Mouse (Mus musculus) heart, adult 18-20 months (tissue): ENCODE results near the gene Upf1. TPM values are rescaled to one million over a fixed set of nuclear protein-coding genes. Genes with fewer than 3 reads are reported as not detected.

Source experiments
- total RNA-seq, 2 experiments: library from RNA; stranded (reverse); gene quantifications; 2 replicates each; pipeline ENCODE4 v1.2.3; 2021

Gene Upf1
- total RNA-seq, 2 experiments from 2014 or later, result 46.1 to 46.8 TPM

Other genes with a start within 250 kb of the Upf1 start
- under 1 TPM in 1 of 2 experiments, not detected in 1; 0.03 TPM for gene Ncan, start 232.4 kb downstream of the Upf1 start, total RNA-seq
- 1 to 10 TPM; 7.5 to 7.9 TPM for gene Nr2c2ap, start 221.9 kb downstream of the Upf1 start, total RNA-seq
- gene Rfxank, start 214.1 kb downstream of the Upf1 start, total RNA-seq, result 10 to 100 TPM; 19.8 to 19.9 TPM
- 10 to 100 TPM; 17.6 to 28.5 TPM for gene Borcs8, start 213.8 kb downstream of the Upf1 start, total RNA-seq
- under 1 TPM in 1 of 2 experiments, not detected in 1; 0.31 TPM for gene Mef2b, start 213.6 kb downstream of the Upf1 start, total RNA-seq
- 100 to 1,000 TPM in 1 of 2 experiments, 10 to 100 TPM in 1; 90.1 to 101 TPM for gene Tmem161a, start 180.9 kb downstream of the Upf1 start, total RNA-seq
- 10 to 100 TPM; 53.5 to 54.8 TPM for gene Slc25a42, start 141.0 kb downstream of the Upf1 start, total RNA-seq
- 10 to 100 TPM; 37.3 to 39.1 TPM for gene Sugp2, start 119.1 kb downstream of the Upf1 start, total RNA-seq
- 1 to 10 TPM; 6.8 to 7.8 TPM for gene Armc6, start 118.8 kb downstream of the Upf1 start, total RNA-seq
- 1 to 10 TPM; 7.7 to 8.4 TPM for gene Homer3, start 70.5 kb downstream of the Upf1 start, total RNA-seq
- gene Ddx49, start 50.8 kb downstream of the Upf1 start, total RNA-seq, result 10 to 100 TPM; 27.4 to 34.6 TPM
- gene Cope, start 50.8 kb downstream of the Upf1 start, total RNA-seq, result 100 to 1,000 TPM; 157 to 174 TPM
- under 1 TPM; 0.55 to 0.57 TPM for gene Cers1, start 37.5 kb downstream of the Upf1 start, total RNA-seq
- under 1 TPM in 1 of 2 experiments, not detected in 1; 0.28 TPM for gene Gdf1, start 23.5 kb downstream of the Upf1 start, total RNA-seq
- gene Comp, start 20.3 kb upstream of the Upf1 start, total RNA-seq, result 1 to 10 TPM; 5.1 to 6.6 TPM
- gene Crtc1, start 86.3 kb upstream of the Upf1 start, total RNA-seq, result 1 to 10 TPM; 7.8 to 9.0 TPM
- gene Klhl26, start 123.7 kb upstream of the Upf1 start, total RNA-seq, result 1 to 10 TPM; 8.4 to 9.7 TPM
- gene Tmem59l, start 134.1 kb upstream of the Upf1 start, total RNA-seq, result not detected
- gene Crlf1, start 139.9 kb upstream of the Upf1 start, total RNA-seq, result under 1 TPM; 0.20 to 0.62 TPM
- 100 to 1,000 TPM; 113 to 128 TPM for gene Rex1bd, start 153.5 kb upstream of the Upf1 start, total RNA-seq
- gene Uba52, start 157.5 kb upstream of the Upf1 start, total RNA-seq, result 1,000 to 10,000 TPM; 1,328 to 1,514 TPM
- 100 to 1,000 TPM; 120 to 129 TPM for gene Fkbp8, start 174.4 kb upstream of the Upf1 start, total RNA-seq
- 100 to 1,000 TPM in 1 of 2 experiments, 10 to 100 TPM in 1; 92.4 to 107 TPM for gene Kxd1, start 174.7 kb upstream of the Upf1 start, total RNA-seq
- gene Ell, start 186.2 kb upstream of the Upf1 start, total RNA-seq, result 10 to 100 TPM; 10.9 to 12.0 TPM
- 10 to 100 TPM; 15.4 to 28.2 TPM for gene Isyna1, start 241.1 kb upstream of the Upf1 start, total RNA-seq